Mouse (Mus musculus) MEL (cell line): Measurements from ENCODE around the gene Omg. TPM values are rescaled to one million over a fixed set of nuclear protein-coding genes. Genes with fewer than 3 reads are reported as not detected.

Experiments
- DNase-seq: peaks from one replicate; pipeline ENCODE4 v3.0.0; 2011; ENCODE audit warnings: low read depth, low spot score
- H3K27ac ChIP-seq: 2 replicates; pipeline ENCODE4 v1.5.1; 2012; ENCODE audit warnings: low read depth, mild to moderate bottlenecking, control low read depth, low read length, moderate library complexity; ENCODE audit not compliant: control insufficient read depth
- H3K27me3 ChIP-seq, 2 experiments: fragments of 150-350 bp in 1 of 2; sonication (generic) in 1 of 2; 2 replicates each; pipeline ENCODE4 v1.6.1; 2012; ENCODE audit warnings: low read length in 2 of 2, mild to moderate bottlenecking in 2 of 2, improper control_type of control experiment in 1 of 2, moderate library complexity in 1 of 2; ENCODE audit not compliant: insufficient read depth in 2 of 2, control insufficient read depth in 1 of 2
- H3K36me3 ChIP-seq, 2 experiments: 2 replicates each; pipeline ENCODE4 v1.6.1; 2012 to 2014; ENCODE audit warnings: low read length in 2 of 2, improper control_type of control experiment in 1 of 2, inconsistent platforms in 1 of 2, mild to moderate bottlenecking in 1 of 2; ENCODE audit not compliant: insufficient read depth in 2 of 2, control insufficient read depth in 1 of 2
- H3K4me1 ChIP-seq, 2 experiments: fragments of 150-350 bp in 1 of 2; sonication (generic) in 1 of 2; 2 replicates each; pipeline ENCODE4 v1.6.1; 2012; ENCODE audit warnings: low read length in 2 of 2, improper control_type of control experiment in 1 of 2, mild to moderate bottlenecking in 1 of 2; ENCODE audit not compliant: insufficient read depth in 2 of 2, control insufficient read depth in 1 of 2
- H3K4me3 ChIP-seq, 2 experiments: fragments of 150-350 bp in 1 of 2; sonication (generic) in 1 of 2; 2 replicates each; pipeline ENCODE4 v1.5.1; 2012; ENCODE audit warnings: low read depth in 2 of 2, low read length in 2 of 2, mild to moderate bottlenecking in 2 of 2, moderate library complexity in 2 of 2, control low read depth in 1 of 2, improper control_type of control experiment in 1 of 2; ENCODE audit not compliant: control insufficient read depth in 1 of 2, insufficient read depth in 1 of 2
- H3K79me2 ChIP-seq: 2 replicates; pipeline ENCODE4 v1.6.1; 2012; ENCODE audit warnings: mild to moderate bottlenecking, low read length, moderate library complexity; ENCODE audit not compliant: control insufficient read depth, poor library complexity, insufficient read depth
- H3K9ac ChIP-seq: 2 replicates; pipeline ENCODE4 v1.6.1; 2012; ENCODE audit warnings: low read depth, mild to moderate bottlenecking, control low read depth, low read length, moderate library complexity; ENCODE audit not compliant: control insufficient read depth, poor library complexity, severe bottlenecking
- H3K9me3 ChIP-seq: fragments of 150-350 bp; sonication (generic); replicated peaks from 2 replicates; pipeline ENCODE4 v1.6.1; 2012; ENCODE audit warnings: mild to moderate bottlenecking, low read length, improper control_type of control experiment, moderate library complexity; ENCODE audit not compliant: insufficient read depth
- CHD2 ChIP-seq: IDR thresholded peaks from 2 replicates; pipeline ENCODE4 v1.6.1; 2011; ENCODE audit warnings: low read length, improper control_type of control experiment
- CTCF ChIP-seq, 3 experiments: IDR thresholded peaks in 2 of 3; conservative IDR thresholded peaks in 1 of 3; 2 replicates each; pipeline ENCODE4 v1.5.1; 2011 to 2012; ENCODE audit warnings: low read length in 3 of 3, low read depth in 2 of 3, mild to moderate bottlenecking in 2 of 3, improper control_type of control experiment in 1 of 3, inconsistent platforms in 1 of 3, mixed read lengths in 1 of 3, moderate library complexity in 1 of 3; ENCODE audit not compliant: control insufficient read depth in 1 of 3, insufficient read depth in 1 of 3, poor library complexity in 1 of 3, severe bottlenecking in 1 of 3
- E2F4 ChIP-seq: IDR thresholded peaks from 2 replicates; pipeline ENCODE4 v1.6.1; 2011; ENCODE audit warnings: low read depth, low read length, improper control_type of control experiment, borderline replicate concordance
- ELF1 ChIP-seq: IDR thresholded peaks from 2 replicates; pipeline ENCODE4 v1.6.1; 2014; ENCODE audit warnings: low read depth, mild to moderate bottlenecking, inconsistent platforms, low read length, improper control_type of control experiment, moderate library complexity
- EP300 ChIP-seq, 2 experiments: IDR thresholded peaks; 2 replicates each; pipeline ENCODE4 v1.6.1; 2011; ENCODE audit warnings: improper control_type of control experiment in 2 of 2, low read length in 2 of 2, low read depth in 1 of 2, mild to moderate bottlenecking in 1 of 2
- ETS1 ChIP-seq: IDR thresholded peaks from 2 replicates; pipeline ENCODE4 v1.6.1; 2012; ENCODE audit warnings: low read depth, mild to moderate bottlenecking, inconsistent platforms, low read length, improper control_type of control experiment, moderate library complexity
- GABPA ChIP-seq: IDR thresholded peaks from 2 replicates; pipeline ENCODE4 v1.6.1; 2012; ENCODE audit warnings: low read depth, mild to moderate bottlenecking, inconsistent platforms, low read length, improper control_type of control experiment, moderate library complexity
- JUND ChIP-seq: IDR thresholded peaks from 2 replicates; pipeline ENCODE4 v1.6.1; 2011; ENCODE audit warnings: low read depth, mild to moderate bottlenecking, improper control_type of control experiment, low read length
- MEF2A ChIP-seq: IDR thresholded peaks from 2 replicates; pipeline ENCODE4 v1.6.1; 2014; ENCODE audit warnings: low read depth, mild to moderate bottlenecking, inconsistent platforms, low read length, improper control_type of control experiment; ENCODE audit not compliant: poor library complexity, insufficient replicate concordance, severe bottlenecking; ENCODE audit errors: extremely low read depth
- MXI1 ChIP-seq: IDR thresholded peaks from 2 replicates; pipeline ENCODE4 v1.6.1; 2011; ENCODE audit warnings: mild to moderate bottlenecking, low read depth, low read length, improper control_type of control experiment
- MYC ChIP-seq: IDR thresholded peaks from 2 replicates; pipeline ENCODE4 v1.6.1; 2011; ENCODE audit warnings: low read depth, mild to moderate bottlenecking, low read length, improper control_type of control experiment, moderate library complexity
- POLR2A ChIP-seq, 2 experiments: IDR thresholded peaks; 2 replicates each; pipeline ENCODE4 v1.6.1; 2011 to 2012; ENCODE audit warnings: low read length in 2 of 2, mild to moderate bottlenecking in 2 of 2, control low read depth in 1 of 2, improper control_type of control experiment in 1 of 2, low read depth in 1 of 2, moderate library complexity in 1 of 2; ENCODE audit not compliant: control insufficient read depth in 1 of 2, insufficient read depth in 1 of 2, poor library complexity in 1 of 2
- POLR2AphosphoS2 ChIP-seq: IDR thresholded peaks from 2 replicates; pipeline ENCODE4 v1.6.1; 2011; ENCODE audit warnings: low read length, improper control_type of control experiment
- RCOR1 ChIP-seq: IDR thresholded peaks from 2 replicates; pipeline ENCODE4 v1.6.1; 2012; ENCODE audit warnings: low read depth, mild to moderate bottlenecking, inconsistent platforms, low read length, improper control_type of control experiment
- SIN3A ChIP-seq: IDR thresholded peaks from 2 replicates; pipeline ENCODE4 v1.6.1; 2012; ENCODE audit warnings: low read length, improper control_type of control experiment, inconsistent platforms
- TAL1 ChIP-seq: IDR thresholded peaks from 2 replicates; pipeline ENCODE4 v1.6.1; 2012; ENCODE audit warnings: mild to moderate bottlenecking, inconsistent platforms, low read length, moderate library complexity, mixed read lengths
- TBP ChIP-seq: IDR thresholded peaks from 2 replicates; pipeline ENCODE4 v1.8.0; 2011; ENCODE audit warnings: low read depth, low read length, improper control_type of control experiment
- UBTF ChIP-seq: IDR thresholded peaks from 2 replicates; pipeline ENCODE4 v1.6.1; 2012; ENCODE audit warnings: low read depth, mild to moderate bottlenecking, inconsistent platforms, low read length, improper control_type of control experiment, moderate library complexity, borderline replicate concordance; ENCODE audit not compliant: insufficient read depth
- USF2 ChIP-seq, 2 experiments: IDR thresholded peaks; 2 replicates each; pipeline ENCODE4 v1.6.1; 2011 to 2012; ENCODE audit warnings: improper control_type of control experiment in 2 of 2, low read length in 2 of 2, borderline replicate concordance in 1 of 2, inconsistent platforms in 1 of 2, low read depth in 1 of 2, mild to moderate bottlenecking in 1 of 2; ENCODE audit not compliant: insufficient read depth in 1 of 2
- ZMIZ1 ChIP-seq: IDR thresholded peaks from 2 replicates; pipeline ENCODE4 v1.6.1; 2012; ENCODE audit warnings: low read depth, mild to moderate bottlenecking, inconsistent platforms, low read length, improper control_type of control experiment, moderate library complexity
- polyA plus RNA-seq, 2 experiments: library from polyadenylated mRNA; stranded (reverse) in 1 of 2; unstranded in 1 of 2; fragments of >175 nt in 1 of 2; fragments of >200 nt in 1 of 2; gene quantifications; 2 replicates each; pipeline versions ENCODE4 v1.2.1 to v1.2.4; 2012; ENCODE audit warnings: low replicate concordance in 2 of 2, low read depth in 1 of 2; ENCODE audit not compliant: insufficient read length in 2 of 2, insufficient read depth in 1 of 2, missing spikeins in 1 of 2
- total RNA-seq: library from RNA; depleted of rRNA; stranded (reverse); fragments of 300-350 nt; gene quantifications from 2 replicates; pipeline ENCODE4 v1.2.3, GENCODE M21; 2012

Omg gene
- total and polyA plus RNA-seq, 3 experiments = 0.21 TPM; not detected in 2

GRCm38 (mm10) chr11:79520772-79521171 lies 16.9 kb upstream of the Omg start:
- Histone ChIP-seq H3K79me2 (peaks cover 42% of the 10 kb centered on the region), H3K27me3 (no peaks in the 10 kb centered on the region), H3K4me3 (no peak overlapping the region; a peak in 1 of 4 replicates), H3K4me1 (peaks cover 20 to 39% of the 10 kb centered on the region in 2 experiments), H3K9me3 (no peaks in the 10 kb centered on the region), H3K36me3 (peaks cover 5 to 66% of the 10 kb centered on the region in 2 experiments), H3K9ac (peak overlapping the region; percentile 6; the same call in 1 of the 2 replicates), H3K27ac (peak overlapping the region; percentile 55)
- peak in 1 of 2 experiments; percentile 33; a peak in 1 of 4 replicates for TF ChIP-seq POLR2A (IDR thresholded peaks at IDR 0.05; ENCODE audit: control insufficient read depth in 1 of 2, insufficient read depth in 1 of 2, low read depth in 1 of 2, low read length in 2 of 2, poor library complexity in 1 of 2)
- no peak for TF ChIP-seq POLR2AphosphoS2
- DNase-seq = no peak

GRCm38 (mm10) chr11:79519878-79520291 lies 16.0 kb upstream of the Omg start:
- no peak for TF ChIP-seq CHD2
- no peak for TF ChIP-seq ZMIZ1
- TF ChIP-seq UBTF = no peak
- TF ChIP-seq POLR2AphosphoS2 = no peak
- no peak for TF ChIP-seq JUND
- TF ChIP-seq POLR2A (IDR thresholded peaks at IDR 0.05; ENCODE audit: control insufficient read depth in 1 of 2, insufficient read depth in 1 of 2, low read depth in 1 of 2, low read length in 2 of 2, poor library complexity in 1 of 2) = peak in 1 of 2 experiments; percentile 18; a peak in 1 of 4 replicates
- TF ChIP-seq EP300 (IDR thresholded peaks at IDR 0.05; ENCODE audit: low read depth in 1 of 2, low read length in 2 of 2) = peak; percentile 64 to 84
- TF ChIP-seq GABPA = no peak
- peak; percentile 48; the same call in 1 of the 2 replicates for TF ChIP-seq ELF1
- TF ChIP-seq TBP = no peak; the same call in 1 of the 2 replicates
- TF ChIP-seq MEF2A = 0 out of 2 replicates have a peak, but pooled peaks have one; percentile 71
- TF ChIP-seq SIN3A = peak; percentile 84
- TF ChIP-seq TAL1 = no peak
- no peak for TF ChIP-seq MXI1
- peak; percentile 66; the same call in 1 of the 2 replicates for TF ChIP-seq MYC
- no peak for TF ChIP-seq USF2 (IDR thresholded peaks at IDR 0.05; ENCODE audit: borderline replicate concordance in 1 of 2, insufficient read depth in 1 of 2, low read depth in 1 of 2, low read length in 2 of 2)
- TF ChIP-seq CTCF (IDR thresholded peaks at IDR 0.05 in 2 of 3, conservative IDR thresholded peaks at IDR 0.05 in 1 of 3; ENCODE audit: control insufficient read depth in 1 of 3, insufficient read depth in 1 of 3, low read depth in 2 of 3, low read length in 3 of 3, poor library complexity in 1 of 3, severe bottlenecking in 1 of 3) = no peak
- peak; percentile 89 for TF ChIP-seq ETS1
- TF ChIP-seq RCOR1 = peak; percentile 66; the same call in 1 of the 2 replicates
- no peak for TF ChIP-seq E2F4
- TF ChIP-seq, all 39 proteins: peak for 8
- Histone ChIP-seq H3K79me2 (peaks cover 45% of the 10 kb centered on the region), H3K9ac (peak overlapping the region; percentile 68; the same call in 1 of the 2 replicates), H3K4me1 (peaks cover 20 to 44% of the 10 kb centered on the region in 2 experiments), H3K27me3 (no peaks in the 10 kb centered on the region), H3K36me3 (peaks cover 9 to 65% of the 10 kb centered on the region in 2 experiments), H3K9me3 (no peaks in the 10 kb centered on the region), H3K4me3 (peak overlapping the region in 1 of 2 experiments; percentile 37; a peak in 2 of 4 replicates), H3K27ac (peak overlapping the region; percentile 89)
- DNase-seq = peak; percentile 95
